Comparison of ENCODE assay signal across 8 mouse cellular contexts in the genomic region with DNA sequence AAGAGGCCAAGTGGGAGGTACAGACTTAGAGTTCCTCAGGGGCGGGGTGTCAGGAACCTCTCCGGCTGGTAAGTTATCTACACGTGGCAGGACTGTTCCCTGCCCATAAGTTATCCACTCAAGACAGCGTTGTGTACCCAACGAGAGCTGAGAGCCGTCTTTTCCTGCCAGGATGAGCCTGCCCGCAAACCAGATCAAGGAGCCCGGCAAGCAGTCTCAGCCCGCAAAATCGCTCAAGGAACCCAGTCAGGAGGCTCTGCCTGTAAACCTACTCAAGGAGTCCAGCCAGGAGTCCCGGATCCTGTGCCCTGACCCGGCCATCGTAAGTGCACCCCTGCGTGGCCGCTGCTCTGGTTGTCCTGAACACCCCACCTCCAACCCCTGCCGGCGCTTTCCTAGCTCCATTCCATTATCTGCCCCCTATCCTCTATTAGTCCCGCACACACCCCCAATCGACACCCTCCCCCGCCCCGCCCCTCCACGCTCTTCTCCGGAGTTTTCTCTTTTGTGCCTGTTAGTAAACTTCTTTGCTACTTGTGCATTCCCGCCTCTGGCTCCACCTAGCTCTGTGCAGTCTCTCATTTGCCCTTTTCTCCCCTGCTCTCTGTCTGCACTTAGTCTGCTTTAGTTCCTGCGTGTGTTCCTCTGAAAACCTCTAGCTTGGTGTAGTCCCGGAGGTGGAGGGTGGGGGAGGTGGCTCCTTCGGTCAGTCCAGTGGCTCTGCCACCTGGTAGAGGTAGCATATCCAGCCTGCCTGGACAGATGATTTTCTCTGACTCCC. TPM values are rescaled to one million over a fixed set of nuclear protein-coding genes. Genes with fewer than 3 reads are reported as not detected.
DNase-seq lines count a peak whose midpoint lies in the region; ATAC-seq lines count a peak whose summit lies in the region.

No protein-coding gene starts in this region.

- WGBS in embryonic facial prominence, embryonic 10.5 days = 9% methylated on average over 27 of the region's 27 CpGs
- WGBS in limb, embryonic 13.5 days = 5% methylated on average over 27 of the region's 27 CpGs
- WGBS in midbrain, embryonic 14.5 days = 8% methylated on average over 27 of the region's 27 CpGs

- H3K9me3 ChIP-seq in embryonic facial prominence, embryonic 10.5 days = peaks cover 4% of the 10 kb centered on the region; the same call in 1 of the 2 replicates
- H3K9me3 ChIP-seq in limb, embryonic 13.5 days = 0 out of 2 replicates have a peak, but pooled peaks cover 4% of the 10 kb centered on the region
- H3K9me3 ChIP-seq in midbrain, embryonic 14.5 days (ENCODE audit: control insufficient read depth, low read length) = 0 out of 2 replicates have a peak, but pooled peaks cover 8% of the 10 kb centered on the region

- peak; percentile 67 to 80 for ATAC-seq in hematopoietic stem cell, adult 5-6 weeks (replicated peaks in 1 of 2; ENCODE audit: insufficient read depth in 1 of 2, low FRiP score in 2 of 2, low TSS enrichment in 1 of 2, low read depth in 1 of 2, poor library complexity in 2 of 2, severe bottlenecking in 2 of 2)
- ATAC-seq in limb, embryonic 13.5 days (ENCODE audit: low FRiP score, low read depth) = peak; percentile 64
- no peak for ATAC-seq in midbrain, embryonic 14.5 days (ENCODE audit: low FRiP score, low TSS enrichment)

- peak overlapping the region; percentile 70 for H3K27ac ChIP-seq in embryonic facial prominence, embryonic 10.5 days (replicated peaks)
- H3K27ac ChIP-seq in limb, embryonic 13.5 days = no peak overlapping the region
- no peak overlapping the region for H3K27ac ChIP-seq in midbrain, embryonic 14.5 days (replicated peaks; ENCODE audit: low read depth, low read length)

- no peaks in the 10 kb centered on the region for H3K36me3 ChIP-seq in embryonic facial prominence, embryonic 10.5 days (replicated peaks)
- H3K36me3 ChIP-seq in limb, embryonic 13.5 days = peaks cover 6% of the 10 kb centered on the region
- no peaks in the 10 kb centered on the region for H3K36me3 ChIP-seq in midbrain, embryonic 14.5 days (ENCODE audit: control insufficient read depth, insufficient read depth, low read length)

- peaks cover 17% of the 10 kb centered on the region; the same call in 1 of the 2 replicates for H3K27me3 ChIP-seq in embryonic facial prominence, embryonic 10.5 days (replicated peaks; ENCODE audit: low read depth, poor library complexity, severe bottlenecking)
- H3K27me3 ChIP-seq in limb, embryonic 13.5 days = no peaks in the 10 kb centered on the region
- no peaks in the 10 kb centered on the region for H3K27me3 ChIP-seq in midbrain, embryonic 14.5 days (ENCODE audit: control insufficient read depth, insufficient read depth, low read length)

- peak; percentile 39 for DNase-seq in ovary, adult 18-20 months (ENCODE audit: low spot score)
- no peak for DNase-seq in ovary, postnatal 14 days (ENCODE audit: low spot score)
- peak; percentile 47 for DNase-seq in embryonic facial prominence, embryonic 10.5 days (ENCODE audit: low spot score)
- peak; percentile 18 for DNase-seq in midbrain, embryonic 14.5 days
- DNase-seq in testis, postnatal 10 days (ENCODE audit: low spot score) = peak; percentile 56
- no peak for DNase-seq in frontal cortex, postnatal 14 days (ENCODE audit: low spot score in 2 of 2)

- peak overlapping the region; percentile 75 for H3K9ac ChIP-seq in limb, embryonic 13.5 days
- no peak overlapping the region; the same call in 1 of the 2 replicates for H3K9ac ChIP-seq in midbrain, embryonic 14.5 days (replicated peaks; ENCODE audit: low read length)

- peak overlapping the region; percentile 60 for H3K4me3 ChIP-seq in embryonic facial prominence, embryonic 10.5 days
- H3K4me3 ChIP-seq in limb, embryonic 13.5 days = peak overlapping the region; percentile 50
- peak overlapping the region; percentile 12; the same call in 1 of the 2 replicates for H3K4me3 ChIP-seq in midbrain, embryonic 14.5 days (replicated peaks; ENCODE audit: low read depth, low read length)

- peak overlapping the region; percentile 86 for H3K4me2 ChIP-seq in limb, embryonic 13.5 days (replicated peaks)
- H3K4me2 ChIP-seq in midbrain, embryonic 14.5 days (ENCODE audit: low read length) = peak overlapping the region; percentile 47

- peaks cover 11% of the 10 kb centered on the region for H3K4me1 ChIP-seq in embryonic facial prominence, embryonic 10.5 days
- peaks cover 12% of the 10 kb centered on the region for H3K4me1 ChIP-seq in limb, embryonic 13.5 days
- H3K4me1 ChIP-seq in midbrain, embryonic 14.5 days (ENCODE audit: control insufficient read depth, insufficient read depth, low read length) = no peaks in the 10 kb centered on the region

RNA-seq across cellular contexts. Expression of a gene that starts 2.2 kb away (rescaled TPM):
- 0.45 and 0.95 TPM in 2 replicates for polyA plus RNA-seq in embryonic facial prominence, embryonic 10.5 days (2016; fragmentation: Nextera tagmentation; extraction: Ambion mirVana)
- total RNA-seq in hematopoietic stem cell, adult 5-6 weeks (2017) = 4.1 and 4.6 TPM in 2 replicates
- polyA plus RNA-seq in limb, embryonic 13.5 days (2015; fragmentation: Nextera tagmentation; extraction: Ambion mirVana) = 4.5 and 5.5 TPM in 2 replicates
- polyA plus RNA-seq in midbrain, embryonic 14.5 days (2014; fragmentation: Nextera tagmentation; extraction: Ambion mirVana) = 0.93 and 1.1 TPM in 2 replicates

RNA-seq across cellular contexts. Expression of a gene that starts 27.4 kb away (rescaled TPM):
- 67.9 and 68.3 TPM in 2 replicates for polyA plus RNA-seq in embryonic facial prominence, embryonic 10.5 days (2016; fragmentation: Nextera tagmentation; extraction: Ambion mirVana)
- 51.4 and 55.4 TPM in 2 replicates for total RNA-seq in hematopoietic stem cell, adult 5-6 weeks (2017)
- polyA plus RNA-seq in limb, embryonic 13.5 days (2015; fragmentation: Nextera tagmentation; extraction: Ambion mirVana) = 52.9 and 57.3 TPM in 2 replicates
- polyA plus RNA-seq in midbrain, embryonic 14.5 days (2014; fragmentation: Nextera tagmentation; extraction: Ambion mirVana) = 32.5 and 49.3 TPM in 2 replicates

RNA-seq across cellular contexts. Expression of a gene that starts 35.8 kb away (rescaled TPM):
- 0.26 and 0.45 TPM in 2 replicates for polyA plus RNA-seq in embryonic facial prominence, embryonic 10.5 days (2016; fragmentation: Nextera tagmentation; extraction: Ambion mirVana)
- not detected in 2 replicates for total RNA-seq in hematopoietic stem cell, adult 5-6 weeks (2017)
- polyA plus RNA-seq in limb, embryonic 13.5 days (2015; fragmentation: Nextera tagmentation; extraction: Ambion mirVana) = 0.34 and 0.55 TPM in 2 replicates
- 1.2 and 1.7 TPM in 2 replicates for polyA plus RNA-seq in midbrain, embryonic 14.5 days (2014; fragmentation: Nextera tagmentation; extraction: Ambion mirVana)

RNA-seq across cellular contexts. Expression of a gene that starts 53.5 kb away (rescaled TPM):
- polyA plus RNA-seq in embryonic facial prominence, embryonic 10.5 days (2016; fragmentation: Nextera tagmentation; extraction: Ambion mirVana) = 304 and 310 TPM in 2 replicates
- total RNA-seq in hematopoietic stem cell, adult 5-6 weeks (2017) = 203 and 317 TPM in 2 replicates
- 345 and 348 TPM in 2 replicates for polyA plus RNA-seq in limb, embryonic 13.5 days (2015; fragmentation: Nextera tagmentation; extraction: Ambion mirVana)
- 450 and 544 TPM in 2 replicates for polyA plus RNA-seq in midbrain, embryonic 14.5 days (2014; fragmentation: Nextera tagmentation; extraction: Ambion mirVana)

Comparison
In these comparisons a context has a peak if more than half of its experiments do, and no peak if none do; other contexts are left out.
1. DNase-seq: peak in ovary, adult 18-20 months (single experiment), embryonic facial prominence, embryonic 10.5 days (single experiment), midbrain, embryonic 14.5 days (single experiment) and testis, postnatal 10 days (single experiment); none in ovary, postnatal 14 days (single experiment) and frontal cortex, postnatal 14 days (0 of 2).
2. Peak in every context shown above with its lines, with median percentiles within 50 percentile points of each other: H3K4me3 ChIP-seq.